Mouse (Mus musculus) limb, embryonic 12.5 days (tissue): Measurements from ENCODE around the gene Eif1b. TPM values are rescaled to one million over a fixed set of nuclear protein-coding genes. Genes with fewer than 3 reads are reported as not detected.

Source experiments
- ATAC-seq: fragments of 200-750 bp; cut with Nextera tagmentation; 2 replicates; pipeline ENCODE4 v1.8.0; 2017; ENCODE audit warnings: low read depth, moderate TSS enrichment; ENCODE audit not compliant: insufficient number of reproducible peaks, insufficient read depth, low FRiP score, low TSS enrichment
- H3K27ac ChIP-seq: fragments of 300-500 bp; sonication (generic); 2 replicates; pipeline ENCODE4 v1.5.1; 2016; ENCODE audit warnings: mild to moderate bottlenecking, moderate library complexity
- H3K27me3 ChIP-seq: fragments of 300-500 bp; sonication (generic); 2 replicates; pipeline ENCODE4 v1.6.1; 2016; ENCODE audit warnings: mild to moderate bottlenecking, moderate library complexity
- H3K36me3 ChIP-seq: fragments of 300-500 bp; sonication (generic); 2 replicates; pipeline ENCODE4 v1.6.1; 2016; ENCODE audit warnings: mild to moderate bottlenecking, moderate library complexity
- H3K4me1 ChIP-seq: fragments of 300-500 bp; sonication (generic); replicated peaks from 2 replicates; pipeline ENCODE4 v1.6.1; 2016
- H3K4me2 ChIP-seq: fragments of 300-500 bp; sonication (generic); 2 replicates; pipeline ENCODE4 v1.6.1; 2016; ENCODE audit warnings: mild to moderate bottlenecking, moderate library complexity
- H3K4me3 ChIP-seq: fragments of 300-500 bp; sonication (generic); replicated peaks from 2 replicates; pipeline ENCODE4 v1.5.1; 2016; ENCODE audit warnings: mild to moderate bottlenecking
- H3K9ac ChIP-seq: fragments of 300-500 bp; sonication (generic); replicated peaks from 2 replicates; pipeline ENCODE4 v1.6.1; 2016; ENCODE audit warnings: mild to moderate bottlenecking, moderate library complexity
- H3K9me3 ChIP-seq: fragments of 300-500 bp; sonication (generic); 2 replicates; pipeline ENCODE4 v1.6.1; 2016; ENCODE audit warnings: mild to moderate bottlenecking, moderate library complexity
- WGBS: fragments of 180-500 bp; shearing (Covaris S2); methylation state at CpG from one replicate; pipeline ENCODE4 v1.1.7; 2016; 5-methylcytosine and 5-hydroxymethylcytosine counted together
- polyA plus RNA-seq: library from polyadenylated mRNA; unstranded; fragments of >200 nt; fragmentation: Nextera tagmentation; extraction: Ambion mirVana; gene quantifications from 2 replicates; pipeline ENCODE4 v1.2.1, GENCODE M21; 2016

The Eif1b gene
- polyA plus RNA-seq, 1 experiment from 2014 or later: 244 TPM

DNA sequence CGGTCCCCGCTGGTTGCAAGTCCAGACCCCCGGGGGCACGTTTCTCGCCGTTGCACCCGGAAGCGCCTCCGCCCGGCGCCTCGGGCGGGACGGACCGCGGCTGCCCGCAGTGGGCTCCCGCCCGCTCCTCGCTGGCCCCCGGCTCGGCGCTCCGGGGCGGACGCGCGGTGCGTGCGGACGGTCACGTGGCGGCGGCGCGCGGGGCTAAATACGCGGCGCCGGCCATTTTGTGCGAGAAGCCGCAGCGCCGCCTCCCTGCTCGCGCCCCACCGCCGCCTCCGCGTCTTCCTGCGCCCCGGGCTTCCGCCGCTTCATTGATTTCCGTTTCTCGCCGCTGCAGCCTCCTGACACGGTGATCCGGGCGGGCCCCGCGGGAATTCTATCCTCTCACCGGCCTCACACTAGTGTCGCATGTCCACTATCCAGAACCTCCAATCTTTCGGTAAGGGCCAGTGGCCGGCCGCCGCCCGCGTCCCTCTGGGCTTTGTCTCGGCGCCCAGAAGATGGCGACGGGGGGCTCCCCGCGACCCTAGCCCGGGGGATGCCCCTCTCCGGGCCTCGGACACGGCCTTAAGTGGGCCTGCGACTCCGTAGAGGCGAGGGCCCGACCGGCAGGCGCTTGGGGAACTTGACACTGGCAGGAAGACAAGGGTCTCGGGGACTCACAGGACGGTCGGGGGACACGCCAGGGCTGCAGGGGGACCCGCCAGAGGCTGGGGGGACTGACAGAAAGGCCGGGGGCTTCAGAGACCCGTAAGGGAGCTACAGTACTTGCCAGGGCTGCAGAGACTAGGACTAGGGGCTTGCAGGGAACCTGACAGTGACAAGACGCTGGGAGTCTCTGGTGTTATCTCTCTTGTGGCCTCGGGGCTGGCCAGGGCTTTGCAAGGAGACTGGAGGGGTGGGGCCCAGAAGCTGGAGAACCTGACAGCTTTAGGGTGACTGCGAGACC lies 644 bp downstream of the Eif1b start:
- under 1% methylated on average over 97 of the region's 97 CpGs for WGBS
- H3K36me3 ChIP-seq: peaks cover 28% of the 10 kb centered on the region
- peak overlapping the region; percentile 96 for H3K27ac ChIP-seq
- H3K4me2 ChIP-seq: peak overlapping the region; percentile 94
- ATAC-seq: peak; percentile 57
- no peaks in the 10 kb centered on the region for H3K27me3 ChIP-seq
- peak overlapping the region; percentile 99 for H3K4me3 ChIP-seq
- H3K9ac ChIP-seq: peak overlapping the region; percentile 99
- H3K9me3 ChIP-seq: no peaks in the 10 kb centered on the region
- peaks cover 14% of the 10 kb centered on the region for H3K4me1 ChIP-seq

DNA sequence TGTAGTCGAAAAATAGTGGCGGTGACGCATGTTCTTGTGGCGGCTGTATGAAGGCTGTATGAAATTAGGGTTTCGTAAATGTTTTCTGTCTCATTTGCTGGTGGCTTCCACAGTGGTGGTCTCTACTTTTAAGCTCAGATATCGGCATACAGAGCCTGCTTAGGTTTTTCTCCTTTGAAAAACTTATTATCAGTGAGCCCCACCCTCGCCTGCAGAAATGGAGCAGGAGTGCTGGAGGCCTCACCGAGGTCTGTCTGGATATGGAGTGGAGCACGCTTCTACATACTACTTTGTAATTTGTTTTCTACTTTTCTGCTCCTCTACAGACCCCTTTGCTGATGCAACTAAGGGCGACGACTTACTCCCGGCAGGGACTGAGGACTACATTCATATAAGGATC lies 1.7 kb downstream of the Eif1b start:
- Histone ChIP-seq H3K4me2 (peak overlapping the region; percentile 94), H3K27me3 (no peaks in the 10 kb centered on the region), H3K4me3 (peak overlapping the region; percentile 99), H3K36me3 (peaks cover 28% of the 10 kb centered on the region), H3K27ac (no peak overlapping the region), H3K4me1 (peaks cover 14% of the 10 kb centered on the region), H3K9ac (peak overlapping the region; percentile 99), H3K9me3 (no peaks in the 10 kb centered on the region)
- no peak for ATAC-seq
- 78% methylated on average over 12 of the region's 12 CpGs for WGBS

DNA sequence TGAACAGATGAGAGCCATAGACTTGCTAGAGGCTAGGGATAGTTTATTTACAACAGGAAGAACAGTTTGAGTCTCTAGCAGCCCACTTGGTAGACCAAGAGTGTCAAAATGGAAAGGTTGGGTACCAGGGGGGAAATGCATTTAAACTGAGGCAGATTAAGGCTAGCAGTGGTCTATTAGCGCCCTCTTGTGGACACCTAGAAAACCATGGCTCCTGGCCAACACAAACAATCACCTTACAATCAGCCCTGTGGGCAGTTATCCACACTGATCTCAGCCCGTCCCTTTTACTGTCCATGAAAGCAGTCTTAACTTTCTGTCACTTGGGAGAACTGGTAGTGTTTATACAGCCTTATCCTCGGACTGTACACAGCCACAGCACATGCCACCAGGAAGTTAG lies 4.7 kb downstream of the Eif1b start:
- H3K4me3 ChIP-seq: no peak overlapping the region
- no peak for ATAC-seq

DNA sequence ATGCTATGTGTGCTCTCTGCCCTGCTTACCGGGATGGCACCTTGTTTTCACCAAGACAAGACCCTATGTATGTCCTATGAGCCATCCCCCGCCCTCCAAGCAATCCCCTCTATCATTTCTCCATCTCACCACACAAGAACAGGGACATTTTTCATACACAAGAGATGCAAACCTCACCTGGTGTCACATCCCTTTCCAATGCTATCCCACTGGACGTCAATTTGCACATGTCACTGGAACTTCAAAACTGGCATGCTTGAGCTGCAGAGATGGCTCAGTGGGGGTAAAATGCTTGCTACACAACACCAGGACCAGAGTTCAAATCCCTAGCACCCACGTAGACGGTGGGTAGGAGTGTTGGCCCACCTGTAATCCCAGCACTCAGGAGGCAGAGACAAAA lies 6.0 kb downstream of the Eif1b start:
- H3K4me2 ChIP-seq: no peak overlapping the region
- H3K4me1 ChIP-seq: peaks cover 14% of the 10 kb centered on the region
- no peaks in the 10 kb centered on the region for H3K9me3 ChIP-seq
- 82% methylated on average over 5 of the region's 5 CpGs for WGBS
- H3K9ac ChIP-seq: no peak overlapping the region
- no peaks in the 10 kb centered on the region for H3K27me3 ChIP-seq
- no peak overlapping the region for H3K4me3 ChIP-seq
- ATAC-seq: no peak
- H3K36me3 ChIP-seq: peaks cover 28% of the 10 kb centered on the region
- H3K27ac ChIP-seq: no peak overlapping the region

More for the DNA sequence above, 4.7 kb downstream of the Eif1b start:
- Histone ChIP-seq H3K27ac (peak overlapping the region; percentile 32; the same call in 1 of the 2 replicates), H3K9ac (no peak overlapping the region), H3K9me3 (no peaks in the 10 kb centered on the region), H3K36me3 (peaks cover 28% of the 10 kb centered on the region), H3K4me2 (no peak overlapping the region), H3K27me3 (no peaks in the 10 kb centered on the region), H3K4me1 (peaks cover 14% of the 10 kb centered on the region)
- WGBS: 3% methylated on average over 3 of the region's 3 CpGs

DNA sequence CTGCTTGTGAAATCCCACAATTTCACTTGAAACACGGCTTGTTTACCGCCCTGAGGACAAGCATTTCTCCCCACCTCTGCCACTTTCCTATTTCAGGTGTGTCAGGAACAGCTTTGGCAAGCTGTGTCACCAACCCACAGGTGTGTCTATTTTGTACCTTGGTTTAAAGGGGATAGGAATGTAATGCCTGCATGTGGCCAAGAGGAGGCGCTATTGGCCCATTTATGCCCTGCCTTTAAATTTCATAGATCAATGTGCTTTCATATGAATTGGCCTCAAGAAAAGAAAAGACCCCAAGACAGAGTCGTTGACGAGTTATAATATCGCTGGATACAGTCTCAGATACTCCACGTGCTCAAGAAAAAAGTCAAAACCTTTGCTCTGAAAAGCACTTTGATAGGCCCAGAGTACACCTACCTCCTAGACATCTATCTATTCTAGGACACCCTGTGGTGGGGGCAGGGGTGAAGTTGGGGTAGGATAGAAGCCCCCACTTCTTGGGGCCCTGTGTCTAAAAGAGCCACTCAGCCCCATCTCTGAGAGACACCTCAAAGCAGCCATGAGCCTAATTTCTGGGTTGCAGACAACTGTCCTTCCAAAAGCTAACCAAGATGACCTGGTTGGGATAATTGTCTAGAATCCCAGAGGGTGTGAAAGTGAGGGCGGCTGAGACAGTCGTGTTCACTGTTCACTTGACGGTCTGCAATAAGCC lies 9.3 kb downstream of the Eif1b start:
- Histone ChIP-seq H3K36me3 (peaks cover 3% of the 10 kb centered on the region; the same call in 1 of the 2 replicates), H3K9me3 (peaks cover under 1% of the 10 kb centered on the region; the same call in 1 of the 2 replicates), H3K4me2 (no peak overlapping the region), H3K4me3 (no peak overlapping the region), H3K4me1 (no peaks in the 10 kb centered on the region), H3K27me3 (no peaks in the 10 kb centered on the region), H3K9ac (no peak overlapping the region), H3K27ac (no peak overlapping the region)
- ATAC-seq: no peak
- 42% methylated on average over 10 of the region's 10 CpGs for WGBS

DNA sequence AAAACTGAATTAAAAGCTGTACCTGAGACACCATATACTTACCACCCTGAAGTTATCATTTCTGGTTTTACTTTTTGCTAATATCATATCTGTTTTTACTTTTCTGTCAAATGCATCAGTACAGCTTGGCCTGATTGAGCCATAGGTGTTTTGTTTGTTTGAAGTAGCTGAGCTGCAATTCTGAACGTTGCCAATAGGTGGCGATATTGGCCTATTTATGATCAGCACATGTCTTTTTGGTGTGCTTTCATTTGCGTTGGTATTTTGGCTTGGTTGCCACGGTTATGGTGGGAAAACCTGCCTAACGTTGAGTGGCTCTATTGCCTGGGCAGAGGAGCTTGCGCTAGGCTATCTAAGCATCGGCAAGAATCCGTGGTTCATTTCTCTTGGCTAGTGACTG lies 10.0 kb downstream of the Eif1b start:
- 0 out of 2 replicates have a peak, but pooled peaks cover 2% of the 10 kb centered on the region for H3K36me3 ChIP-seq
- peaks cover 7% of the 10 kb centered on the region; the same call in 1 of the 2 replicates for H3K9me3 ChIP-seq
- no peak overlapping the region for H3K4me2 ChIP-seq
- H3K27ac ChIP-seq: no peak overlapping the region
- ATAC-seq: no peak; the same call in 1 of the 2 replicates
- no peaks in the 10 kb centered on the region for H3K4me1 ChIP-seq
- H3K4me3 ChIP-seq: no peak overlapping the region
- 0 out of 2 replicates have a peak overlapping the region, but pooled peaks have one; percentile 9 for H3K9ac ChIP-seq
- WGBS: 11% methylated on average over 8 of the region's 8 CpGs
- no peaks in the 10 kb centered on the region for H3K27me3 ChIP-seq

DNA sequence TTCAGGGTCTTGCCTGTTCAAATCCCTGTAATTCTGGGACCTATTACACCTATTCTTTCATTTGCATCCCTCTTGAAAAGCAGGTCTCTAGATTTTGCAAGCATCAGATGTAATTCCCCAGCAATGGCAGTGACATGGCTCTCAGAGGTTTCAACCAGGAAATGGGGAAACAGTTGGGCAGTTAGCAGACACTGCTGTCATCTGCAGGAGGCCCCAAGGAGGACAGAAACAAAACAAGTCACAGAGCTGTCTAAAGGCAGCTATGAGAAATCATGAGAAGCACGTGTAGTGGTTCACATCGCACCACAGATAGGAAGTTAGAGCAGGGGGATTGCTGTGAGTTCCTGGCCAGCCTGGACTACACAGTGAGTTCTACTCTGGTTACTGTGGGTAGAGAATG lies 12.4 kb downstream of the Eif1b start:
- H3K27ac ChIP-seq: no peak overlapping the region
- ATAC-seq: no peak
- H3K4me2 ChIP-seq: no peak overlapping the region
- H3K4me1 ChIP-seq: no peaks in the 10 kb centered on the region
- no peak overlapping the region for H3K9ac ChIP-seq
- WGBS: 87% methylated on average over 2 of the region's 2 CpGs
- no peaks in the 10 kb centered on the region for H3K36me3 ChIP-seq
- peaks cover 8% of the 10 kb centered on the region; the same call in 1 of the 2 replicates for H3K9me3 ChIP-seq
- no peaks in the 10 kb centered on the region for H3K27me3 ChIP-seq
- no peak overlapping the region for H3K4me3 ChIP-seq

DNA sequence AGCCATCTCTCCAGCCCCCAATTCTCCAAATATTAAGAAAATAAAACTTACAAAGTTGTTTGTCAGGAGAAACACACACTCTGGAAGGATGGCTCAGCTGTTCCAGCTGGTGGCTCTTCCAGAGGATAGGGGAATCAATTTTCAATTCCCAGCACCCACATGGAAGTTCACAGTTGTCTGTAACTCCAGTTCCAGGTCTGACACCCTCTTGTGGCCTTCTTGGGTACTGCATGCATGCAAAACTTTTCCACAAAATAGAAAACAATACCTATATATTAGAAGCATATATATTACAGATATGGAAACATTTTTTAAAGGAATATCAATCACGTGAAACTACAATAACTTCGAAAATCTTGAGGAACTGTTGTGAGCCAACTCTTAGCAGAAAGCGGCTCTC lies 19.7 kb downstream of the Eif1b start:
- H3K27ac ChIP-seq: no peak overlapping the region
- no peak for ATAC-seq
- no peaks in the 10 kb centered on the region for H3K36me3 ChIP-seq
- no peak overlapping the region for H3K4me2 ChIP-seq
- H3K9ac ChIP-seq: no peak overlapping the region
- no peaks in the 10 kb centered on the region for H3K4me1 ChIP-seq
- WGBS: 80% methylated on average over 3 of the region's 3 CpGs
- peaks cover 3% of the 10 kb centered on the region; the same call in 1 of the 2 replicates for H3K9me3 ChIP-seq
- H3K27me3 ChIP-seq: no peaks in the 10 kb centered on the region
- no peak overlapping the region for H3K4me3 ChIP-seq

DNA sequence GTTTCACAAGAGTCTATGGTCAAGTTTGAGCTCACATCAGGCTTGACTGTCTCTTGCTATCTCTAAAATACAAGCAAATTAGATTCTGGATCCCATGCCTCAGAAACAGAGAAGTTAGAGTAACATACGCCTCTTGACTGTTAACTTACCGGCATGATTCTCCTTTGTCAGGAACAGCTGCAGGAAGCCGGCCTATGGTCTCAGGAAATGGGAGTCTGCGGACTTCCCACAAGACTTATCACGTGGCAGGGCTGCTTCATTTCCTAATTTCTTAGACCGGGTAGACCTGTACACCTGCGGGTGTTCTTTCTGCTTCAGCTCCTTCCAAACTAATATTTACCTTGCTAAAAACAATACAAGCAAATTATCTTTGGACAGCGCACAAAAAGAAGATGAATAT lies 24.7 kb downstream of the Eif1b start:
- no peak overlapping the region for H3K27ac ChIP-seq
- H3K9ac ChIP-seq: no peak overlapping the region
- ATAC-seq: no peak
- WGBS: 79% methylated on average over 8 of the region's 8 CpGs
- H3K4me2 ChIP-seq: no peak overlapping the region
- H3K36me3 ChIP-seq: no peaks in the 10 kb centered on the region
- H3K9me3 ChIP-seq: no peaks in the 10 kb centered on the region
- no peaks in the 10 kb centered on the region; the same call in 1 of the 2 replicates for H3K27me3 ChIP-seq
- no peaks in the 10 kb centered on the region for H3K4me1 ChIP-seq
- H3K4me3 ChIP-seq: no peak overlapping the region

DNA sequence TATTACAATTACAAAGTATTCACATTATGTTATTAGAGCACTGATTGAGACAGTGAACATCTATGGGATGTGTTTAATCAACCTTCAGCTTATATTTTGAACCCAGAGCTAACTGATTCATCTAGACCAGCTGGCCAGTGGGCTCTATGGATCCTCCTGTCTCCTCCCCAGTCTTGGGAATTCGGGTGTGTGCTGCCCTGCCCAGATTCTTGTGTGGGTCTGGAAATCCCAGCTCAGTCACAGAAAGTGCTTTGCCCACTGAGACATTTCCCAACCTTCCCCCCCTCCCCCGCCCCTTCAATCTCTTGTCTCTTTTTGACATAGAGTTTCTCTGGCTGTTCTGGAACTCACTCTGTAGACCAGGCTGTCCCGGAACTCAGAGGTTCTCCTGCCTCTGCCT lies 26.9 kb downstream of the Eif1b start:
- H3K36me3 ChIP-seq: no peaks in the 10 kb centered on the region
- no peak overlapping the region for H3K27ac ChIP-seq
- no peaks in the 10 kb centered on the region; the same call in 1 of the 2 replicates for H3K27me3 ChIP-seq
- H3K4me3 ChIP-seq: no peak overlapping the region
- H3K9ac ChIP-seq: no peak overlapping the region
- H3K4me1 ChIP-seq: no peaks in the 10 kb centered on the region
- H3K4me2 ChIP-seq: no peak overlapping the region
- H3K9me3 ChIP-seq: no peaks in the 10 kb centered on the region
- ATAC-seq: no peak
- 78% methylated on average over 3 of the region's 3 CpGs for WGBS

DNA sequence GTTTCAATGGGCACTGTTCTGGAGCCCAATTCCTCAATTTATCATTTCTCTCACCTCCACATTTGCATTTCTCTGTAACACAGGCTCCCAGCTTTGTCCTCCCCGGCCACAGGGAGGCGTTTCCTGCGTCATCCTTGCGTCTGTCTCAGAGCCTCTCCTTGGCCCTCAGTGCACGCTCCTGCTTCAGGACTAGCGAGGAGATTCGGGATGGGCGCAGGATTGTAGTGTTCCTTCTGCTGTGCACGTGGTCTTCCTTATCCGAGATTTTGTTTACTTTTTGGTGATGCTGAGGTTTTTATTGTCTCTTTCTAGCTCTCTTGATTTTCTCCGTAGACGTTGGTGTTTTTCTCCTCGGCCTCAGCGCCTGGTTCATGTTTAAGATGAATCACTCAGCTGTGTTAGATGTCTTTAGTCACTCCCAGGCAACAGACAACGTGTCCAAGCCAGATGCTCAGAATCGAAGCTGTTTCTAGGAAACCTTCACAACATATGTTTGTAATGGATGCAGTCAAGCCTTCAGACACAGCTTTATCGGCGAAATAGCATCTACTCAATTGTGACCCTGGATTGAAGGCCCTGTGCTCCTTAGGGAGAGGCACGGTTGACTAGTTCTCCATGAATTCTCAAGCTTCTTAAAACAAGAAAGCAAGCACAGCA lies 27.6 kb downstream of the Eif1b start:
- H3K27me3 ChIP-seq: no peaks in the 10 kb centered on the region; the same call in 1 of the 2 replicates
- no peak overlapping the region for H3K4me3 ChIP-seq
- WGBS: 61% methylated on average over 19 of the region's 19 CpGs
- H3K4me2 ChIP-seq: no peak overlapping the region
- H3K27ac ChIP-seq: no peak overlapping the region
- no peaks in the 10 kb centered on the region for H3K4me1 ChIP-seq
- no peak for ATAC-seq
- H3K36me3 ChIP-seq: no peaks in the 10 kb centered on the region
- no peak overlapping the region for H3K9ac ChIP-seq
- no peaks in the 10 kb centered on the region for H3K9me3 ChIP-seq
